Mouse (Mus musculus): ENCODE measurements around the gene Defb45.

Gene Defb45

DNA sequence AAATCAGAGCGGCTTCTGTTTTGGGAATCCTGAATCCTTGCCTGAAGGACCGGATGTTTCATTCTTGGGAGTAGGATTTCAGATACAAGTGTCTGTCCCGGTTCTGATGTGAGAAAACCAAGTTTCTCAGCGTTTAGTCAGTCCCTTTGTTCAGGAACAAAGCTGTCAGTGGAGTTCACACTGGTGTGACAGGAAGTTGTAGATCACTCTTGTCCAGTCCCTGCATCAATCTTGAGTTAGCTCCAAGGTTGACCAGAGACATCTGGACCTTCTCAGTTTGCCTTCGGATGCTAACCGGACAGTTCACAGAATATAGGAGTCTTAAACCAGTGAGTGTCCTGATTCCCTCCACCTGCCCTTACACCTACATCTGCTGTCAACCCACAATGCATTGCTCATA lies 8.5 kb upstream of the Defb45 start:
- DNase-seq (ENCODE audit: low spot score), result no peak

DNA sequence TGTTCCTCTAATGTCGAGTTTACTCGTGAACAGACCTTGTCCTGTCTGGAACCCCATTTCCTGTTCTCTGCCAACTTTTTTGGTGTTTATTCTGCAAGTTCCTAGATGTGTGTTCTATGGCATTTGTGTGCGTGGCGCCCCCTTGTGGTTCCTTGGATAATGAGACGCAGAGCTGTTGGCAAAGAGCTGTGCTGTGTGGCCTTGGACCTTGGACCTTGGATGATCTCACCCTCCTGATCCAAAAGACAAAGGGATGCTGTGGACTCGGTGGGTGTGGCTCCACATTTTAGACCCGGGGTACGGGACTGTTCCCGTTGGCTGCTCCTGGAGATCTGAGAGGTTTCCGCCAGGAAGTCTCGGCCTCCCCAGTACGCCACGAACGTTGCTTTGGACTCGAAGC lies 4.9 kb upstream of the Defb45 start, which contains the start of gene Defb36:
TSS of gene Defb36 (plus strand) at position 271 of the 400 bp plus-strand sequence.
- peak; percentile 32 for DNase-seq (ENCODE audit: low spot score)

DNA sequence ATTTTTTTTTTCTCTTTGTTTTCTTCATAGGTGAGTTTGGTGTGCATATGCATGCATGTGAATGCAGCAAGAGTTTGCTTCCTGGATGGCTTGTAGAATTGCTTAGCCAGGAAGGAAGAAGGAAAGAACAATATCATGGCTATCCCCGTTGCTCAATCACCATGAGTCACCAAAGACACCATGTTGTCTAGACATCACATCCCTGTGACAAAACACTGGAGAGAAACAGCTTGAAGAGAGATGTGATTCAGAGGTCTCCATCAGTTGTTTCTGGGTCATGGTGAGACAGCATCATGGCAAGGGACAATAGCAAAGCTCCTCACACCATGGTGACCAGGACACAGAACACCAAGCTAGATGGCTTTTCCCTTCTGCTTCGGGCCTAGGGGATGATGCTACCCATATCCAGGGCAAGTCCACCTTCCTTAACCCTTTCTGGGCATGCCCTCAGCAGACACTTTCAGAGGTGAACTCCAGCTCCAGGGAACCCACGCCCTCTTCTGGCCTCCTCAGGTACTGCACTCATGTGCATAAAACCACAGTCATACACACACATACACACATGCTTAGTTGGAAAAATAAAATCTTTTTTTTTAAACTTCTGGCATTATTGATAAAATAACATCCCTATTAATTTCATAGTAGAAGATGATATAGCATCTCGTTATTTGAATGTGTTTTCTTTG lies 2.2 kb upstream of the Defb45 start:
- no peak for DNase-seq (ENCODE audit: low spot score)

DNA sequence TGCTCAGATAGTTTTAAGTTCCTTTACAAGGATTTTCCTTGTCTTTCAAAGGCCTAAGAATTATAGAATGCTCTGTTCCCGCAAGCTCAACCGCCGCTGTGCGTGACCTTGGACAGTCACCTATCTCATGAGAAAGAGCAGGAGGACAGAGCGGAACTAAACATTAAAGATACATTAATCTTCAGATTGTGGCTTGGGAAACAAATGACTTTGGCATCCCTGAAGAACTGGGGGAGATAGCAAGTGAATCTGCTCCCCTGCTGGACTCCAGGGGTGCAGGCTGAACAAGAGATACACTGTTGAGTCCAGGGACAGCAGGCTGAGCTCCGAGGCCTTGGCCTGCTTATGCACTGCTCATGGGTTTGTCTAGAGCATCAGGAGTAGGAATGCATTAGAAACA lies 877 bp upstream of the Defb45 start:
- no peak for DNase-seq (ENCODE audit: low spot score)

DNA sequence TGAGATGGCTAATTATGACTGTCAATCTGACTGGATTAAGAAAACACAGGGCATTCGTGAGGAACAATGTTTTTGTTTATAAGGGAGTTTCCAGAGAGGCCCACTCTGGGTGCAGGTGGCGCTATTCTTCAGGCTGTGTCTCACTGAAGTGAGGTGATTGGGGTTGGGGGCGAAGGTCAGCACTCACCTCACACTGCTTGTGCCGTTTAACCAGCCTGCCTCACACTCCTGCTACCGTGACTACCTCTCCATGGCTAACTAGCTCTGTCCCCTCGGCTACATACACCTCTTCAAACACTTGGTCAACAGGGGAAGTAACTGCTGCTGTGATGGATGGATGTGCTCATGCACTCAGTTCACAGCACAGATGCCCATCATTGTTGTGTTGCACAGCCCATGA lies 10.2 kb downstream of the Defb45 start:
- DNase-seq (ENCODE audit: low spot score), result no peak

DNA sequence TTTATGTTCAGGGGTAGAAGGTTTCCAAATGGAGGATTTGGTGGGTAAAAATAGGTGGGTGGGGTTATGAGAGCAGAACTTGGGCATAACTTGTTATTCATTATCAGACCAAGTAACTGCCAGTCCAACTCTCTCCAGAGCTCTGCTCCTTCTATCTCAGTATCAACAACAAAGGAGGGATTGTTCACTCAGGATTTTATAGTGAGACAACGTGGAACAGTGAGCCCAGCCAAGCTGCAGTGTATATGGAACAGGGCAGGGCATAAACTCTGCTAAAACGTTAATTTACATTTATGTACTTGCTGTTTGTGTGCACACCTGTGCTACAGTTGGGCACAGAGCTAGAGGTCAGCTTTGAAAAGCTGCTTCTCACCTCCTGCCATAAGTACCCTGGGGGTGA lies 10.7 kb downstream of the Defb45 start:
- DNase-seq (ENCODE audit: low spot score), result no peak

DNA sequence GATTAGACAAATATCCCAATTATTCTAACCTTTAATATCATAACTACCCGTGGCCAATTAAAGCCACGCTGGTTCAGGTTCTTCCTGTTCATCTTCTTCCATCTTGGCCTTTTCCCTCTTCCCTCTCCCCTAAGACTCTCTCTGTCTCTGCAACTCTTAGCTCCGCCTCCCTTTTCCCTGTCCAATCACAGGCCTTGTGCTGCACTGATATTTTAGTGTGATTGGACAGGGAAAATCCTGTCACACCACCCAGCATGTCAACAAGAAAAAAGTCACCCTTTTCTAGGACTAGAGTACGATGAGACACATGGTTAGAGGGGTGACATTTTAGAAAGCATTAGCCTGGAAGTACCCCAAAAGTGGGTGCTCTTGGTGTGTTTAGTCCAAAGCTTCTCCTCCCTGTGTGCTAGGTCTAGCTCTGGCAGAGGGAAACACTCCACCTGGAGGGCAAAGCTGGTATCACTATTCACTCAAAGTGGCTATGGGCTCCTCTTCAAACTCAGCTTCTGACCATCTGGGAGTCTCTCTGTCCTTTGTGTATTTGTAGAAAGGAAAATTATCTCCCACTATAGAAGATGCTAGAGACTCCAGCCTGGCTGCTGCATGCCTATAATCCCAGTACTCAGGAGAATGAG lies 12.2 kb downstream of the Defb45 start:
- no peak for DNase-seq (ENCODE audit: low spot score)

DNA sequence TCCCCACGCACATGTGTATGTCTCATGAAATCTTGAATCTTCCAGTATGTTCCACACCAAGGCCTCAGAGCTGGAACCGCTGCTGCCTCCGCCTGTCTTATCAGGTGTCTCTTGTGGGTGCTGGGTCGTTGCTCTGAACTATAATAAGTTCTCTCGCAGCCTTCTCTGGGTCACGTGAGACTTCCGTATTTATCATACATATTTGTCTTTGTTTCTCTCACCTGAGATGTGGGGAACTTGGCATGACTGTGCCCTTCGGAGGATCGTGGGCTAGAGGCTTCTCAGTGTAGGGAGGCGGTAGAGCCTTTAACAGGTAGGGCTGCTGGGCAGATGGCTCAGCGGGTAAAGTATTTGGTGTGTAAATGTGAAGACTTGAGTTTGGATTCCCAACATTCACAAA lies 18.6 kb downstream of the Defb45 start:
- no peak for DNase-seq (ENCODE audit: low spot score)

DNA sequence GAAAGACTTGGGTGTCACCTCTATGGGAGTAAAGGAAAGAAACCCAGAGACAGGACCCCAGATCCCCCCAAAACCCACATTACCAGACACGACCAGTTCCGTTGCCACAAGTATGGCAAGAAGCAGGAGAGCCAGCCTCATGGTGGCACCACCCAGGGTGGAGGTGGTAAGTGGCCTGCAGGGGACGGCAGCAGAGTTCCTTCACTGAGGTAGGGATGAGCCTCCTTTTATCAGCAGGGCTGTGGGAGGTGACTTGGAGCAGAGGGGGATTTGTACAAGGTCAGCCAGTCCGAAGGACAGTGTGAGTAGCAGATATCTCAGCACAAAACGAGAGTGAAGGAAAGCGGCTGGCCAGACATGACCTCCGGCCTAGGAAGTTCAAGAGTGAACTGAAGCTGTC lies 19.1 kb downstream of the Defb45 start, which contains the start of gene Defb19:
TSS of gene Defb19 (minus strand) at position 206 of the 400 bp plus-strand sequence.
- DNase-seq (ENCODE audit: low spot score), result no peak

DNA sequence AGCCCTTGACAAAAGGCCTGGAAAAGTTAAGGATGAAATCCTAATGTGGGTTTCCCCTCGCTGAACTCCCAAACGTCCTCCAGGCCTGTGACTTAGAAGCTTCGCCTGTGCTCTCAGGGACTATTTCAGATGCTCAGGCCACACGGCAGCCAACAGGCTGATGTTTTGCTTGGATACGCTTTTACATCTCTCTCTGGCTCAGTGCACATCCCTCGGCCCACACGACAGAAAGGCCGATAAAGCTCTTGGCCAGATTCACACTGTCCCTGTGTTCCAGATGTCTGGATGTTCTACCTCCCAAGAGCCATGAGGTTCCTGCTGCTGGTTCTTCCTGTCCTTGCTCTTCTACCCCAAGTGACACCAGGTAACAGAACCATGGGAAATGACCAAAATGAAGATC lies 25.7 kb downstream of the Defb45 start:
- no peak for DNase-seq (ENCODE audit: low spot score)

DNA sequence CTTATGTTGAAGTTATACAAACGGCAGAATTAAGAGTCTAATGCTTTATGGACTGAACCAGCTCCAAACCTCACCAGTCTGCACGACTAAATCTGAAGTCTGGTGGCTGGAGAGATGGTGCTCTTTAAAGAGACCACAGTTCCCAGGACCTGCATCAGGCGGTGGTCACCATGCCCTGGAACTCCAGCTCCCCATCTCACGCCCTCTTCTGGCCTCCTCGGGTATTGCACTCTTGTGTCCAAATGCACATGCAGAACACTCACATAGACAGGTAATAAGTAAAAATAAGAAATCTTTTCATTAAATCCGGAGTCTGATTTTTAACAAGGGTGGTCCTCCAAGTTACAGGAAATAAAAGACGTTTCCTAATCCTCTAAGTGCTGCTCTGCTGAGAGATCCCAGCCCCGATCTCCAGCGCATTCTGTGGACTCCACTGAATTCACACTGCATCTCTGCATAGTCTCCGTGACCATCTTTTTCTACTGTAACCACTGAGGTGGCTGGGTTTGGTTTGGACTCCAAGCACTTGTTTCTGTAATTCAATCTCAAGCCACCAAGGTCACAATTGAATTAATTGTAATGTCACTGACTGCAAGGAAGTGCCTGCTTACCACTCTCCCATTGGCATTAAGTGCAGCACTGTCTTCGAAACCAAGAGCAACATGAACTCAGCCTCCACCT lies 26.9 kb downstream of the Defb45 start, which contains the start of gene Defb21:
TSS of gene Defb21 (plus strand) at position 631 of the 681 bp plus-strand sequence.
- no peak for DNase-seq (ENCODE audit: low spot score)

DNA sequence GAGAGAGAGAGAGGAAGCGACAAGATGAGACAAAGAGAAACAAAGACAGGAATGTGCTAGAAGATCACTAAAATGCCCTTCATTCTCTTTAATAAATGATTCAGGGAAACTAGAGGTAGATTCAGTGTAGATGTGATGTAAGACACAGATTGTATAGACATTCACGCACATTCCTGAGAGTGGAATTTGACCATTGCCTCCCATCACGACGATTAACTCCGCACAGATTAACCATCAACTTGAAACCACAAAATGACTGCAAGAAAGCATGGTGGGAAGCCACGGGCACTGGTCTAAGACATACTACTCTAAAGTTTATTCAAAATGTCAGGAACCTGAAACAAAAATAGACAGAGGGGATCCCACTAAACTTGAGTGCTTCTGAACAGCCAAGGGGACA lies 28.9 kb downstream of the Defb45 start:
- DNase-seq (ENCODE audit: low spot score), result no peak

DNA sequence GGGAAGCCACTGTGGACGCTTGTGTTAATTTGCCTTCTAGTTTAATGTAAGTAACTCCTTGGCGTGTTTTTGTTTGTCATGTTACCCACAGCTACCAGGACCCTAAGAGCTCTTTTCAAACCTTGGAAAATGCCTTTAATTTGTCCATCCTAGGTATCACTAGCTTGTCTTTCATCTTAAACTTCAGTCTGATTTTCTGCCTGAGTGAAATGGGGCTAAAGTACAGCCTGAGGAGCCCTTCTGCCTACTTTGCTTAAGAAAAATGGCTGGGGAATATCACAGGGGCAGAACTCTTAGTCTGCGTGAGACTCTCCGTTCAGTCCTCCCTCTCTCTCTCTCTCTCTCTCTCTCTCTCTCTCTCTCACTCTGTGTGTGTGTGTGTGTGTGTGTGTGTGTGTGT lies 29.3 kb downstream of the Defb45 start:
- no peak for DNase-seq (ENCODE audit: low spot score)

DNA sequence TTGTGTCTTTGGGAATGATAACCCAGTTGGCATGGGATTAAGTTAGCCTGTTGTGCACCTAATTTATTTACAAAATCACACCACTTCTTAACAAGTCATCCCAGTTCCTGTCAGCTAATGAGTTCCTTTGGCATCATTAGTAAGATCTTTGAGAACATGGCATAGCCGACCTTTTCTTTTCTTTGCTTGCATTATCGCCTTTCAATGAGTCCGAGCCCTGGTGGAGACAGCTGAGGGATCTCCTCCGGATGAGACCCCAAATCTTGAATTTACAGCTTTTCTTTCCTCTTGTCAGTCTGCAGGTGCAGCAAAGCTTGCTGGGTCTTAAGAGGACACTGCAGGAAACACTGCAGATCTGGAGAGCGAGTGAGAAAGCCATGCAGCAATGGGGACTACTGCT lies 30.2 kb downstream of the Defb45 start, which contains the start of gene Gm17416:
TSS of gene Gm17416 (plus strand) at position 301 of the 400 bp plus-strand sequence.
- no peak for DNase-seq (ENCODE audit: low spot score)

DNA sequence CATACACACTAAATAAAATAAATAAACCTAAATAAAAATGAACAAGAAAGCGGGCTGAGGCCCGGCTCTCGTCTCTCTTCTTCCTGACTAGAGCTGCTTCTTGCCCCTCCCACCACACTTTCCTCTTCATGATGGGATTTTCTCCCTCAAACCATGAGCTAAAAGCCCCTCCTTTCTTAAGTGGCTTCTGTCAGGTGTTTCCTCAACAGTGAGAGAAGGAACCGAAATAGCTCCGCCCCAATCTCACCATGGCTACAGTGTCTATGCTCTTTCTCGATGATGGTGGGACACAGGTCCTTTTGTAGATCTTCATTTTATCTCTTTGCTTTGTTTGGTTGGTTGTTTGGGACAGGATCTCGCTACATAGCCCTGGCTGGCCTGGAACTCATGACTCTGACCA lies 42.5 kb downstream of the Defb45 start:
- DNase-seq (ENCODE audit: low spot score), result no peak

DNA sequence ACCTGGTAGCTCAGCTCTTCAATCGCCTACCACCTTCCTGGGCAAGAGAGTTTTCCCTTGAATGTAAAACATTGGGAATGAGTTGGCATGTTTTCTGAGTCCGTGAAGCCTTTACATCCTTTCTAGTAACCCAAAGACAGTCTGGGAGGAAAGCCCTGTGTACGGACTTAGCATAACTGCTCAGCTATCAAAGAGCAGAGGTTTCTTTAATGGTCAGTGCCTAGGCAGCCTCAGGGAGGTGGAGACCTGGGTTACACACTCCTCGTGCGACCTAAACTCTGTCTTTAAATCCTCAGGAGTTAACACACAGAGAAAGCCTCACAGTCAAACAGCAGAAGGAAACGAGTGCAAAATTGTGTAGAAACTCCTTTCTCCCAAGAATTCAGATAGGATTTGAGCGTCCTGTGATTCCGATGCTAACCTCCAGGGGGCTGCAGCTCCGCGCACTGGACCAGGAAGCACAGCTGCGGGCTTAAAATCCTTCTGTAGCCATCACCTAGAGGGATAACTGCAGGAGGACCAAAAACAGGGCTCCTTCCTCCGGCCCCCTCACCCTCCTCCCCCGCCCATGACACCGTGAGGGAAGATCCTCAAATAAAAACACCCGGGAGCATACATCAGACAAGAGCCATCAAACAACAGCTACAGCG lies 45.3 kb downstream of the Defb45 start:
- peak; percentile 66 for DNase-seq (ENCODE audit: low spot score)

DNA sequence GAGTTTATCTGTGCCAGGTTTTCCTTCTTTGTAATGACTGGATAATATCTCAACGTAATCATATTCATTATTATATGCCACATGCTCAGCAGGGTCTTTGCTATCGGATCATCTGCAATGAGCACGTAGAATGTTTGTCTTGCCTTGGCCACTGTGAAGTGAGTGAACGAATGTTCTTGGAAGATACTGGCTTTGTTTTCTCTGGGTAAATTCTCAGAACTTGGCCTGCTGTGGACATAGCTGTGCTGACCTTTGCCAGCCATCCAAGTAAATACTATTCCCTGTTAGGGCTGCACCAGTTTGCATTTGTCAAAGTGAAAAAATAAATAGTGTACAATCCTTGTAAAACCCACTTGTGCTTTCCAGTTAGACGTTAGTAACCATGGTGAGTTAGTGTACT lies 51.1 kb downstream of the Defb45 start:
- DNase-seq (ENCODE audit: low spot score), result no peak

DNA sequence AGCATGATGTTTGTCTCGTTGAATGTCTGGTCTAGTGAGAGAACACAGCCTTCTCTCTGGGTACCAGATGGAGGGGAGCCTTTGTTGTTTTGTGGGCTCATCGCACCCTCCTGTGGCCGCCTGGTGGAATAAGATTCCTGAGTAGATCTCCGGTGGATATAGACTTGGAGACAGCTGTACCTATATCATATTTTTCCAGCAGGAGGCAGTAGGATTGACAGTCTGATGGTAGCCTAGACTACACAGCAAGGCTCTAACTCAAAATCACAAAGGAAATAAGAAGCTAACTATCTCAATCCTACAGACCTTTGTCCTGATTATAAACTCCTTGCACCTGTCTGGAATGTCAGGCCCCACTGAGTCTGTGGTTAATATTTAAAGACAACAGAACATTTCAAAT lies 54.5 kb downstream of the Defb45 start:
- peak; percentile 49 for DNase-seq (ENCODE audit: low spot score)

DNA sequence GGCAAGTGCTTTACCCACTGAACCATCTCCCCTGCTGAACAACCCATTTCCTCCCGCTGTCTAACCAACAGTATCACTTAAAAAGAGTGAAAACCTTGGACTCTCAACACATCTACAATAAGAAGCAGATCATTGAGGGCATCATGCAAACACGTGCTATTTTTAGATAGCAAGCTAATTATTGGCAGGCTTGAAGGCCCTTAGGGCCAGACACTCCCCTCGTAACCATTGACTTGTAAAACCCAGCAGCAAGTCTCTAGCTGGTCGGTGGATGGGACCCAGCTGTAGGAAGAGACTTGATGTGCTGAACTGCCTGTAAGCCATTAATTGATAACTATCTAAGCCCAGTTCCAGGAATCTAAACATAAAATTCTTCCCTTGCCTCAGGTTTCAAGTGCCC lies 55.7 kb downstream of the Defb45 start:
- peak; percentile 7 for DNase-seq (ENCODE audit: low spot score)
